16 mouse cellular contexts compared by ENCODE assay signal in genomic region chr6:87510999-87511398, GRCm38 (mm10). TPM values are rescaled to one million over a fixed set of nuclear protein-coding genes. Genes with fewer than 3 reads are reported as not detected.
DNase-seq lines count a peak whose midpoint lies in the region; ATAC-seq and TF ChIP-seq lines count a peak whose summit lies in the region.
"Had no signal": no experiment of that assay in that cellular context is flagged by ENCODE, and none has a peak within 500 bp of the region (broad histone marks: within the 10 kb centered on the region; RNA-seq: fewer than 3 reads in every experiment).

No protein-coding gene starts in this region.

- H3K9ac ChIP-seq in heart, embryonic 11.5 days (ENCODE audit: low read depth, low read length): no peak overlapping the region
- H3K9ac ChIP-seq in stomach, postnatal 0 days (ENCODE audit: low read length): no peak overlapping the region
- H3K9ac ChIP-seq in forebrain, embryonic 14.5 days (ENCODE audit: low read length): no peak overlapping the region
- H3K9ac ChIP-seq: hindbrain, embryonic 14.5 days; limb, embryonic 13.5 days; lung, embryonic 15.5 days; neural tube, embryonic 13.5 days had no signal

- H3K27me3 ChIP-seq in heart, embryonic 11.5 days (ENCODE audit: control insufficient read depth, insufficient read depth, low read length): no peaks in the 10 kb centered on the region
- H3K27me3 ChIP-seq in stomach, postnatal 0 days (ENCODE audit: control insufficient read depth, insufficient read depth, low read length): no peaks in the 10 kb centered on the region
- H3K27me3 ChIP-seq in forebrain, embryonic 14.5 days (replicated peaks; ENCODE audit: control insufficient read depth, insufficient read depth, low read length): no peaks in the 10 kb centered on the region
- H3K27me3 ChIP-seq: limb, embryonic 13.5 days; lung, embryonic 15.5 days; neural tube, embryonic 13.5 days had no signal

- no peak for TF ChIP-seq CTCF in bone marrow macrophage, adult 2 months (IDR thresholded peaks at IDR 0.05; ENCODE audit: low read depth, low read length)
- no peak for TF ChIP-seq CTCF in stomach, postnatal 0 days (IDR thresholded peaks at IDR 0.05; ENCODE audit: low read depth)

- no peaks in the 10 kb centered on the region for H3K9me3 ChIP-seq in heart, embryonic 11.5 days (replicated peaks; ENCODE audit: control insufficient read depth, low read length)
- H3K9me3 ChIP-seq in stomach, postnatal 0 days (ENCODE audit: control insufficient read depth, low read length): no peaks in the 10 kb centered on the region
- no peaks in the 10 kb centered on the region for H3K9me3 ChIP-seq in forebrain, embryonic 14.5 days (replicated peaks; ENCODE audit: control insufficient read depth, low read length)
- H3K9me3 ChIP-seq: limb, embryonic 13.5 days; lung, embryonic 15.5 days; neural tube, embryonic 13.5 days had no signal

- DNase-seq in heart, adult 11 months: peak; percentile 80
- DNase-seq in right cerebral cortex, adult 18-20 months: peak; percentile 63
- DNase-seq in right cerebral cortex, postnatal 25 days: no peak
- no peak for DNase-seq in stomach, postnatal 0 days (ENCODE audit: low spot score)
- DNase-seq in forebrain, embryonic 14.5 days (ENCODE audit: low spot score): no peak
- DNase-seq: cerebellum, adult 18-20 months; gastrocnemius, postnatal 25 days; midbrain, embryonic 14.5 days; thymus, postnatal 25 days had no signal

- WGBS in heart, embryonic 11.5 days (ENCODE audit: insufficient replicate concordance): 55% methylated on average over 4 of the region's 4 CpGs
- WGBS in stomach, postnatal 0 days: 38% methylated on average over 4 of the region's 4 CpGs
- 95% methylated on average over 4 of the region's 4 CpGs for WGBS in forebrain, embryonic 14.5 days

- H3K36me3 ChIP-seq in heart, embryonic 11.5 days (ENCODE audit: control insufficient read depth, insufficient read depth, low read length): no peaks in the 10 kb centered on the region
- H3K36me3 ChIP-seq in stomach, postnatal 0 days (ENCODE audit: control insufficient read depth, insufficient read depth, low read length): no peaks in the 10 kb centered on the region
- no peaks in the 10 kb centered on the region for H3K36me3 ChIP-seq in forebrain, embryonic 14.5 days (ENCODE audit: control insufficient read depth, insufficient read depth, low read length)
- H3K36me3 ChIP-seq: limb, embryonic 13.5 days; lung, embryonic 15.5 days; neural tube, embryonic 13.5 days had no signal

- no peaks in the 10 kb centered on the region for H3K4me1 ChIP-seq in heart, embryonic 11.5 days (ENCODE audit: control insufficient read depth, insufficient read depth, low read length)
- H3K4me1 ChIP-seq in bone marrow macrophage, adult 2 months (ENCODE audit: control insufficient read depth, insufficient read depth, low read length): peaks cover 36% of the 10 kb centered on the region
- no peaks in the 10 kb centered on the region for H3K4me1 ChIP-seq in stomach, postnatal 0 days (replicated peaks; ENCODE audit: control insufficient read depth, insufficient read depth)
- no peaks in the 10 kb centered on the region for H3K4me1 ChIP-seq in forebrain, embryonic 14.5 days (ENCODE audit: control insufficient read depth, insufficient read depth, low read length)
- H3K4me1 ChIP-seq: limb, embryonic 13.5 days; lung, embryonic 15.5 days; neural tube, embryonic 13.5 days had no signal

- ATAC-seq in heart, embryonic 11.5 days (replicated peaks; ENCODE audit: insufficient number of reproducible peaks, low FRiP score, low TSS enrichment): no peak
- ATAC-seq in stomach, postnatal 0 days (ENCODE audit: low FRiP score, low TSS enrichment): peak; percentile 64; the same call in 1 of the 2 replicates
- no peak for ATAC-seq in erythroid progenitor cell, adult 5-6 weeks (replicated peaks; ENCODE audit: low FRiP score, poor library complexity, severe bottlenecking)
- ATAC-seq in forebrain, embryonic 14.5 days: no peak

- H3K4me2 ChIP-seq in heart, embryonic 11.5 days: no peak overlapping the region
- H3K4me2 ChIP-seq in stomach, postnatal 0 days (replicated peaks; ENCODE audit: low read depth): no peak overlapping the region
- no peak overlapping the region for H3K4me2 ChIP-seq in forebrain, embryonic 14.5 days (ENCODE audit: low read length)
- H3K4me2 ChIP-seq: hindbrain, embryonic 14.5 days; limb, embryonic 13.5 days; lung, embryonic 15.5 days; neural tube, embryonic 13.5 days had no signal

- no peak for TF ChIP-seq POLR2A in bone marrow macrophage, adult 2 months (IDR thresholded peaks at IDR 0.05; ENCODE audit: borderline replicate concordance, low read depth, low read length)

- no peak for TF ChIP-seq EP300 in stomach, postnatal 0 days (optimal IDR thresholded peaks at IDR 0.05)

- no peak overlapping the region for H3K4me3 ChIP-seq in heart, embryonic 11.5 days (ENCODE audit: low read depth, low read length)
- H3K4me3 ChIP-seq in bone marrow macrophage, adult 2 months (ENCODE audit: insufficient read depth, low read length): peak overlapping the region; percentile 33; the same call in 1 of the 2 replicates
- H3K4me3 ChIP-seq in stomach, postnatal 0 days (ENCODE audit: low read depth, low read length): no peak overlapping the region
- H3K4me3 ChIP-seq in forebrain, embryonic 14.5 days (ENCODE audit: low read depth, low read length): no peak overlapping the region
- H3K4me3 ChIP-seq: limb, embryonic 13.5 days; lung, embryonic 15.5 days; neural tube, embryonic 13.5 days had no signal

- no peak overlapping the region for H3K27ac ChIP-seq in heart, embryonic 11.5 days (ENCODE audit: low read depth, low read length)
- peak overlapping the region; percentile 97 for H3K27ac ChIP-seq in bone marrow macrophage, adult 2 months (ENCODE audit: insufficient read depth, low read depth, low read length)
- H3K27ac ChIP-seq in stomach, postnatal 0 days (replicated peaks): no peak overlapping the region
- H3K27ac ChIP-seq in forebrain, embryonic 14.5 days (ENCODE audit: low read depth, low read length): no peak overlapping the region
- H3K27ac ChIP-seq: hindbrain, embryonic 14.5 days; limb, embryonic 13.5 days; lung, embryonic 15.5 days; neural tube, embryonic 13.5 days had no signal

RNA-seq across cellular contexts. Expression of gene Arhgap25, which starts 22.1 kb away (rescaled TPM):
- 1.1 and 1.6 TPM in 2 replicates for polyA plus RNA-seq in heart, embryonic 11.5 days (2014; fragmentation: Nextera tagmentation; extraction: Ambion mirVana)
- polyA plus RNA-seq in bone marrow macrophage, adult 2 months (2012; ENCODE audit: insufficient read depth, insufficient read length, missing spikeins): 66.3 and 69.0 TPM in 2 replicates
- 3.6 and 3.7 TPM in 2 replicates for polyA plus RNA-seq in stomach, postnatal 0 days (2015; fragmentation: Nextera tagmentation; extraction: Ambion mirVana)
- total RNA-seq in erythroid progenitor cell, adult 5-6 weeks (2015; ENCODE audit: low replicate concordance): 3.2 and 7.1 TPM in 2 replicates
- total RNA-seq in erythroid progenitor cell, adult 5-6 weeks (2017; ENCODE audit: low replicate concordance): 8.6 and 11.2 TPM in 2 replicates
- polyA plus RNA-seq in forebrain, embryonic 14.5 days (2014; fragmentation: Nextera tagmentation; extraction: Ambion mirVana): 1.2 and 2.2 TPM in 2 replicates

Comparison
In these comparisons a context has a peak if more than half of its experiments do, and no peak if none do; other contexts are left out.
1. DNase-seq: peak in heart, adult 11 months (single experiment) and right cerebral cortex, adult 18-20 months (single experiment); none in right cerebral cortex, postnatal 25 days (single experiment), stomach, postnatal 0 days (single experiment) and forebrain, embryonic 14.5 days (single experiment).
2. RNA of gene Arhgap25, which starts 22.1 kb away (polyA plus RNA-seq): 66.3 to 69.0 TPM in bone marrow macrophage, adult 2 months; 3.6 to 3.7 TPM in stomach, postnatal 0 days, 1.1 to 1.6 TPM in heart, embryonic 11.5 days and 1.2 to 2.2 TPM in forebrain, embryonic 14.5 days; every median in the first group is over 10 times any median in the second.